Mouse (Mus musculus): Measurements from ENCODE around the gene Acot5. TPM values are rescaled to one million over a fixed set of nuclear protein-coding genes. Genes with fewer than 3 reads are reported as not detected.
"Not testable (repeated sequence)": the region's sequence is repeated elsewhere in the genome, so short reads cannot be mapped to it uniquely, and the experiment has no call there.

The Acot5 gene
- polyA plus RNA-seq (2015; fragmentation: Nextera tagmentation; extraction: Ambion mirVana), result not detected in 2 replicates

GRCm38 (mm10) chr12:84068986-84069385, at the start of gene Acot5:
Acot5 (plus strand) TSS chr12:84069325.
- ATAC-seq (ENCODE audit: insufficient read depth, low FRiP score), result no peak
- H3K9ac ChIP-seq (ENCODE audit: low read length), result no peak within 1 kb of the TSS

GRCm38 (mm10) chr12:84020528-84020927, 48.6 kb upstream of the Acot5 start:
- not testable (repeated sequence) for H3K27ac ChIP-seq (ENCODE audit: low read length); H3K4me1 ChIP-seq (ENCODE audit: control insufficient read depth, insufficient read depth, low read length); H3K4me2 ChIP-seq (ENCODE audit: low read depth, low read length); H3K36me3 ChIP-seq (ENCODE audit: control insufficient read depth, insufficient read depth, low read length); H3K9me3 ChIP-seq (replicated peaks; ENCODE audit: control insufficient read depth, low read length); H3K9ac ChIP-seq (ENCODE audit: low read length); H3K4me3 ChIP-seq (replicated peaks; ENCODE audit: low read length); H3K27me3 ChIP-seq (ENCODE audit: control insufficient read depth, insufficient read depth, low read length)
- ATAC-seq (ENCODE audit: insufficient read depth, low FRiP score), result peak; percentile 89
- 25% methylated on average over 7 of the region's 7 CpGs for whole genome bisulfite sequencing

More at GRCm38 (mm10) chr12:84068986-84069385, at the start of gene Acot5:
- H3K4me2 ChIP-seq (ENCODE audit: low read depth, low read length), result peak within 1 kb of the TSS; percentile 56
- H3K27me3 ChIP-seq (ENCODE audit: control insufficient read depth, insufficient read depth, low read length), result peaks cover 16% of the 10 kb centered on the region; the same call in 1 of the 2 replicates
- WGBS, result 45% methylated on average over 9 of the region's 9 CpGs
- no peaks in the 10 kb centered on the region for H3K4me1 ChIP-seq (ENCODE audit: control insufficient read depth, insufficient read depth, low read length)
- H3K9me3 ChIP-seq (replicated peaks; ENCODE audit: control insufficient read depth, low read length), result no peaks in the 10 kb centered on the region
- H3K36me3 ChIP-seq (ENCODE audit: control insufficient read depth, insufficient read depth, low read length), result no peaks in the 10 kb centered on the region
- peak within 1 kb of the TSS; percentile 40 for H3K4me3 ChIP-seq (replicated peaks; ENCODE audit: low read length)
- no peak within 1 kb of the TSS for H3K27ac ChIP-seq (ENCODE audit: low read length)

GRCm38 (mm10) chr12:84022266-84022665, 46.9 kb upstream of the Acot5 start:
- not testable (repeated sequence) for H3K4me2 ChIP-seq (ENCODE audit: low read depth, low read length); H3K27ac ChIP-seq (ENCODE audit: low read length); ATAC-seq (ENCODE audit: insufficient read depth, low FRiP score)

GRCm38 (mm10) chr12:84023052-84023745, 45.9 kb upstream of the Acot5 start:
- ATAC-seq (ENCODE audit: insufficient read depth, low FRiP score), result 0 out of 2 replicates have a peak, but pooled peaks have one; percentile 34
- 76% methylated on average over 9 of the region's 9 CpGs for WGBS

More at GRCm38 (mm10) chr12:84022266-84022665, 46.9 kb upstream of the Acot5 start:
- not testable (repeated sequence) for H3K4me3 ChIP-seq (replicated peaks; ENCODE audit: low read length); H3K9ac ChIP-seq (ENCODE audit: low read length); H3K36me3 ChIP-seq (ENCODE audit: control insufficient read depth, insufficient read depth, low read length); H3K4me1 ChIP-seq (ENCODE audit: control insufficient read depth, insufficient read depth, low read length); H3K9me3 ChIP-seq (replicated peaks; ENCODE audit: control insufficient read depth, low read length); H3K27me3 ChIP-seq (ENCODE audit: control insufficient read depth, insufficient read depth, low read length)
- 96% methylated on average over 4 of the region's 4 CpGs for WGBS

GRCm38 (mm10) chr12:84025888-84026287, 43.2 kb upstream of the Acot5 start:
- Histone ChIP-seq H3K36me3 (ENCODE audit: control insufficient read depth, insufficient read depth, low read length) (no peaks in the 10 kb centered on the region), H3K27ac (ENCODE audit: low read length) (no peak overlapping the region), H3K4me2 (ENCODE audit: low read depth, low read length) (no peak overlapping the region), H3K9me3 (replicated peaks; ENCODE audit: control insufficient read depth, low read length) (no peaks in the 10 kb centered on the region), H3K9ac (ENCODE audit: low read length) (no peak overlapping the region), H3K27me3 (ENCODE audit: control insufficient read depth, insufficient read depth, low read length) (no peaks in the 10 kb centered on the region), H3K4me1 (ENCODE audit: control insufficient read depth, insufficient read depth, low read length) (no peaks in the 10 kb centered on the region), H3K4me3 (replicated peaks; ENCODE audit: low read length) (no peak overlapping the region)
- ATAC-seq (ENCODE audit: insufficient read depth, low FRiP score), result no peak
- WGBS, result 87% methylated on average over 7 of the region's 7 CpGs

More at GRCm38 (mm10) chr12:84023052-84023745, 45.9 kb upstream of the Acot5 start:
- Histone ChIP-seq H3K36me3 (ENCODE audit: control insufficient read depth, insufficient read depth, low read length) (no peaks in the 10 kb centered on the region), H3K9ac (ENCODE audit: low read length) (no peak overlapping the region), H3K4me2 (ENCODE audit: low read depth, low read length) (no peak overlapping the region), H3K4me3 (replicated peaks; ENCODE audit: low read length) (no peak overlapping the region), H3K27ac (ENCODE audit: low read length) (no peak overlapping the region), H3K4me1 (ENCODE audit: control insufficient read depth, insufficient read depth, low read length) (no peaks in the 10 kb centered on the region), H3K9me3 (replicated peaks; ENCODE audit: control insufficient read depth, low read length) (no peaks in the 10 kb centered on the region), H3K27me3 (ENCODE audit: control insufficient read depth, insufficient read depth, low read length) (no peaks in the 10 kb centered on the region)

GRCm38 (mm10) chr12:84028328-84028727, 40.8 kb upstream of the Acot5 start:
- H3K4me3 ChIP-seq (replicated peaks; ENCODE audit: low read length); H3K4me2 ChIP-seq (ENCODE audit: low read depth, low read length); H3K27ac ChIP-seq (ENCODE audit: low read length); H3K9me3 ChIP-seq (replicated peaks; ENCODE audit: control insufficient read depth, low read length); ATAC-seq (ENCODE audit: insufficient read depth, low FRiP score); H3K9ac ChIP-seq (ENCODE audit: low read length); H3K36me3 ChIP-seq (ENCODE audit: control insufficient read depth, insufficient read depth, low read length); H3K27me3 ChIP-seq (ENCODE audit: control insufficient read depth, insufficient read depth, low read length); H3K4me1 ChIP-seq (ENCODE audit: control insufficient read depth, insufficient read depth, low read length): not testable (repeated sequence)
- WGBS, result 67% methylated on average over 3 of the region's 3 CpGs

GRCm38 (mm10) chr12:84029043-84029442, 40.1 kb upstream of the Acot5 start:
- H3K9ac ChIP-seq (ENCODE audit: low read length); ATAC-seq (ENCODE audit: insufficient read depth, low FRiP score); H3K4me3 ChIP-seq (replicated peaks; ENCODE audit: low read length); H3K27ac ChIP-seq (ENCODE audit: low read length); H3K4me2 ChIP-seq (ENCODE audit: low read depth, low read length); H3K27me3 ChIP-seq (ENCODE audit: control insufficient read depth, insufficient read depth, low read length); H3K36me3 ChIP-seq (ENCODE audit: control insufficient read depth, insufficient read depth, low read length); H3K4me1 ChIP-seq (ENCODE audit: control insufficient read depth, insufficient read depth, low read length); H3K9me3 ChIP-seq (replicated peaks; ENCODE audit: control insufficient read depth, low read length): not testable (repeated sequence)
- 87% methylated on average over 1 of the region's 1 CpGs for WGBS

- 58% methylated on average over 4 of the region's 4 CpGs for WGBS
- peak; percentile 69; the same call in 1 of the 2 replicates for ATAC-seq (ENCODE audit: insufficient read depth, low FRiP score)
Measured at GRCm38 (mm10) chr12:84030659-84031332, 38.3 kb upstream of the Acot5 start.

GRCm38 (mm10) chr12:84032854-84033253, 36.3 kb upstream of the Acot5 start:
- Histone ChIP-seq H3K4me2 (ENCODE audit: low read depth, low read length) (no peak overlapping the region), H3K27ac (ENCODE audit: low read length) (no peak overlapping the region), H3K9ac (ENCODE audit: low read length) (no peak overlapping the region), H3K36me3 (ENCODE audit: control insufficient read depth, insufficient read depth, low read length) (no peaks in the 10 kb centered on the region), H3K4me1 (ENCODE audit: control insufficient read depth, insufficient read depth, low read length) (no peaks in the 10 kb centered on the region), H3K27me3 (ENCODE audit: control insufficient read depth, insufficient read depth, low read length) (no peaks in the 10 kb centered on the region), H3K4me3 (replicated peaks; ENCODE audit: low read length) (no peak overlapping the region), H3K9me3 (replicated peaks; ENCODE audit: control insufficient read depth, low read length) (no peaks in the 10 kb centered on the region)
- no peak for ATAC-seq (ENCODE audit: insufficient read depth, low FRiP score)
- WGBS, result 80% methylated on average over 4 of the region's 4 CpGs

More at GRCm38 (mm10) chr12:84030659-84031332, 38.3 kb upstream of the Acot5 start:
- no peaks in the 10 kb centered on the region for H3K27me3 ChIP-seq (ENCODE audit: control insufficient read depth, insufficient read depth, low read length)
- no peaks in the 10 kb centered on the region for H3K4me1 ChIP-seq (ENCODE audit: control insufficient read depth, insufficient read depth, low read length)
- no peak overlapping the region for H3K4me2 ChIP-seq (ENCODE audit: low read depth, low read length)
- no peak overlapping the region for H3K4me3 ChIP-seq (replicated peaks; ENCODE audit: low read length)
- H3K9me3 ChIP-seq (replicated peaks; ENCODE audit: control insufficient read depth, low read length), result no peaks in the 10 kb centered on the region
- no peak overlapping the region for H3K9ac ChIP-seq (ENCODE audit: low read length)
- H3K27ac ChIP-seq (ENCODE audit: low read length), result no peak overlapping the region
- H3K36me3 ChIP-seq (ENCODE audit: control insufficient read depth, insufficient read depth, low read length), result no peaks in the 10 kb centered on the region

Measured in stomach, embryonic 16.5 days (tissue).